Mouse (Mus musculus) olfactory bulb, adult 2 months (tissue): ENCODE data around the gene Utp15. TPM values are rescaled to one million over a fixed set of nuclear protein-coding genes. Genes with fewer than 3 reads are reported as not detected.

Source experiments
- H3K27ac ChIP-seq: fragments of 200-500 bp; 2 replicates; pipeline ENCODE4 v1.5.1; 2012; ENCODE audit warnings: low read depth, low read length; ENCODE audit not compliant: insufficient read depth
- H3K4me1 ChIP-seq: fragments of 200-500 bp; 2 replicates; pipeline ENCODE4 v1.6.1; 2012; ENCODE audit warnings: low read length; ENCODE audit not compliant: control insufficient read depth, insufficient read depth
- H3K4me3 ChIP-seq: fragments of 200-500 bp; 2 replicates; pipeline ENCODE4 v1.5.1; 2012; ENCODE audit warnings: mild to moderate bottlenecking, low read depth, low read length, moderate library complexity; ENCODE audit not compliant: insufficient read depth
- CTCF ChIP-seq: fragments of 200-500 bp; IDR thresholded peaks from 2 replicates; pipeline ENCODE4 v1.5.1; 2012; ENCODE audit warnings: low read depth, mild to moderate bottlenecking, low read length, moderate library complexity; ENCODE audit not compliant: insufficient read depth
- POLR2A ChIP-seq: fragments of 200-500 bp; IDR thresholded peaks from 2 replicates; pipeline ENCODE4 v1.6.1; 2012; ENCODE audit warnings: mild to moderate bottlenecking, low read depth, low read length, moderate library complexity; ENCODE audit not compliant: insufficient read depth
- WGBS: fragments of 180-500 bp; shearing (Covaris S2); methylation state at CpG from one replicate; pipeline ENCODE4 v1.1.7; 2018; 5-methylcytosine and 5-hydroxymethylcytosine counted together
- polyA plus RNA-seq: library from polyadenylated mRNA; stranded (reverse); fragments of >200 nt; gene quantifications from 2 replicates; pipeline ENCODE4 v1.2.4, GENCODE M21; 2012; ENCODE audit warnings: low replicate concordance; ENCODE audit not compliant: missing spikeins, insufficient read depth, insufficient read length

The Utp15 gene
- polyA plus RNA-seq, 1 experiment = not detected

GRCm38 (mm10) chr13:98264111-98264510 is 1.3 kb upstream of the Utp15 start:
- Histone ChIP-seq H3K4me3 (0 out of 2 replicates have a peak overlapping the region, but pooled peaks have one; percentile 3), H3K27ac (no peak overlapping the region), H3K4me1 (peaks cover 2% of the 10 kb centered on the region; the same call in 1 of the 2 replicates)
- TF ChIP-seq CTCF (no peak), POLR2A (no peak)
- 26% methylated on average over 5 of the region's 5 CpGs for WGBS

DNA sequence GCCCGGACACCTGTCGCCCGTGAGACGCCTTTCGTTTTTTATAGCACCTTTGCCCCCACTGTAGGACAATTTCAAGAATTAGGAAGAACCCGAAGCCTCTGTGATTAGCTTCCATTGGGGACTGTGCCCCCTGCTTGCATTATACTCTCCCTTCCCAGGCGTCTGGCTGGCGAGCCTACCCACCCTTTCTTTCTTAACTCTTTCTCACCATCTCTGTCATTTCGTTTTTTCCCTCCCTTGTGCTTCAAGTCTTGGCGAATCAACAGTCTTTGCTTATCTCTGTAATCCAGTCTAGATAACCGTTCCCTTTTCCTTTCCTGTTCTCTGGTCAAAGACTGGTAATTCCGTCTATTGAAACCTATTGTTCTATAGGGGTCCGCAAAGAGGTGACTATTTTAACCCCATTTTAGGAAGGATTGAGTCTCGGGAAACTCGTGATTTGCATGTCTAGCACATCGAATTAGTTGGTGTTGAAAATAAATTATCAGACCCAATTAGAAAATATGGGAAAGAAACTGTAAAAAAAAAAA is 682 bp upstream of the Utp15 start:
- peak overlapping the region; percentile 85 for H3K27ac ChIP-seq
- TF ChIP-seq POLR2A = no peak
- TF ChIP-seq CTCF = no peak
- peaks cover 2% of the 10 kb centered on the region; the same call in 1 of the 2 replicates for H3K4me1 ChIP-seq
- peak overlapping the region; percentile 99 for H3K4me3 ChIP-seq
- under 1% methylated on average over 16 of the region's 16 CpGs for WGBS

- no peak overlapping the region for H3K4me3 ChIP-seq
- 51% methylated on average over 9 of the region's 9 CpGs for WGBS
- TF ChIP-seq CTCF (no peak), POLR2A (no peak)
- H3K27ac ChIP-seq = no peak overlapping the region
- H3K4me1 ChIP-seq = peaks cover 3% of the 10 kb centered on the region; the same call in 1 of the 2 replicates
Measured at GRCm38 (mm10) chr13:98254921-98255320, 7.9 kb downstream of the Utp15 start.

GRCm38 (mm10) chr13:98249594-98249993 is 13.2 kb downstream of the Utp15 start:
- TF ChIP-seq POLR2A (no peak), CTCF (no peak)
- 88% methylated on average over 10 of the region's 10 CpGs for WGBS
- no peaks in the 10 kb centered on the region for H3K4me1 ChIP-seq
- H3K27ac ChIP-seq = no peak overlapping the region
- no peak overlapping the region for H3K4me3 ChIP-seq

DNA sequence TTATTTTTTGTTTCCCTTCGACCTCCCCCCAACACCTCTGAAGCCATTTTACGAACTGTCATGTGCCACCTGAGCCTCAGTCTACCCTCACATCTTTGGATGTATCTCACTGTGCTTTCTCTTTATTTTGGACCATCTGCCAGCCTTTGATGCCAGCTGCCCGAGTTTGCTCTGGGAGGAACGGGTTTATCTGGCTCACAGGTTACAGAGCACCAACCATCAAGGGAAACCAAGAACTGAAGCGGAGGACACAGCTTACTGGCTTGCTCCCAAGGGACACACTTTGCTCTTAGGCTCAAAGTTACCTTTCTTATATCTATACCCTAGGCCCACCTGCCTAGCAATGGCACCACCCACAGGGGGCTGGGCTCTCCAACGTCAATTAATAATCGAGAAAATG is 17.5 kb downstream of the Utp15 start:
- TF ChIP-seq CTCF (no peak), POLR2A (no peak)
- H3K4me3 ChIP-seq = no peak overlapping the region
- H3K27ac ChIP-seq = no peak overlapping the region
- H3K4me1 ChIP-seq = no peaks in the 10 kb centered on the region
- 72% methylated on average over 7 of the region's 7 CpGs for WGBS

- WGBS = 64% methylated on average over 4 of the region's 5 CpGs
- Histone ChIP-seq H3K4me1 (no peaks in the 10 kb centered on the region), H3K4me3 (no peak overlapping the region), H3K27ac (no peak overlapping the region)
- no peak for TF ChIP-seq POLR2A
- no peak for TF ChIP-seq CTCF
Measured at GRCm38 (mm10) chr13:98244571-98245350, 18.1 kb downstream of the Utp15 start.

DNA sequence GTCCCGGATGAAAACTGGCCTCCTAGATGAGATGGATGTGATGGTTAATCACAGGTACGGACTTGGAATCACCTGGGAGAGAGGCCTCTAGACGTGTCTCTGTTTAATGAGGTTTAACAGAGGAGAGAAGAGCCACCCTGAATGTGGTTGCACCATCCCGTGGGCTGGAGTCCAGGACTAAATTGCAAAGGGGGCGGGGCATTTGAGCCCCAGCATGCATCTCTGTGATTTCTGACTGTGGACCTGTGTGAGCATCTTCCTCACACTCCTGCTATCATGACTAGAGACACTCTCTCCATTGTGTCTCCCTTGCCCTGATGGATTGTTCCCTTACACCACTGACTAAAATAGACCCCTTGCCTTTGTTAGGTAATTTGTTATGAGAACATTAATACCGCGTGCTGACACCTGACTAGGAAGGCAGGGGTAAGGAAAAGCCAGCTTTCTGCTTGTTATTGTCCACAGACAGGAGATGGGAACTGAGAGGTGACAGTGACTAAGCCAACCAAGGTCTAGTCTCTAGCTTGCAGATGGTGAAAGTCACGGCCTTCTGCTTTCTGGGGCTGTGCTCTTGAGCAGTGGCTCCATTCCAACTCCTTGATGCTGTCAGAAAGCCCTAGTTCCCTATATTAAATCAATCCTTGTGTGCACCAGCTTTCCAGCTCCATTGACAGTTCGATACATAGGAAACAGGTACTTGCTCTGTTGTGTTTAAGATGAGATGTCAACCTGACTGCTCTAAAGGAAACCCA is 21.1 kb downstream of the Utp15 start:
- WGBS = 69% methylated on average over 9 of the region's 9 CpGs

DNA sequence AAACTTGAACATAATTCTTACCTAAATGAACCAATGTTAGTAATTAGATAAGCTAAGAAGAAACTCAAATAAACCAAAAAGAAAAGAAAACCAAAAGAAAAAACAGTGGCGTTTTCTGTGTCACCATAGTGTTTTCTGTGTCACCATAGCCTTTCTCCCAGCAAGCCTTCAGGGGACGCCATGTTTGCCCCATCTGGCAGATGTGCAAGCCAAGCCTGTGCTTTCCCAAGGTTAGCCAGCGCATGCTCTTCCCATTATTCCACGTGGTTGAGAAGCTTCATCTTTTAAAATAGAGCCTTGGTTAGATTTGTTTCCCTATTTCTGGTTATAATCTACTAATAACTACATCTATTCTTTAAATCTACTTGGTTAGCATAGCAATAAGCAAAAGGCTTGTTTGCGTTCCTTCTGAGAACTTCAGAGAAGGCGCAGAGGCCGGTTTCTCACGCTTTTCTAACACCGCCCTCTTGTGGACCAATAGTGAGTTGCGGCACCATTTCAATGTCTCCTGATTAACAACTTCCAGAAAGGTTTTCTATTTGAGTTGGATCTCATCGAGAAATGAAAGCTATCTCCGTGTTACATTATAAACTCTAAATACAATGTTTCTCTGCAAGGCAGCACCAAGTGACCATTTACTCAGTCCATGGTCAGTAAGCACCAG is 22.7 kb downstream of the Utp15 start:
- no peak overlapping the region for H3K27ac ChIP-seq
- no peak overlapping the region for H3K4me3 ChIP-seq
- 17% methylated on average over 12 of the region's 12 CpGs for whole genome bisulfite sequencing
- no peaks in the 10 kb centered on the region for H3K4me1 ChIP-seq
- TF ChIP-seq POLR2A (no peak), CTCF (peak; percentile 57; the same call in 1 of the 2 replicates)

More for the DNA sequence above, 21.1 kb downstream of the Utp15 start:
- Histone ChIP-seq H3K27ac (no peak overlapping the region), H3K4me1 (no peaks in the 10 kb centered on the region), H3K4me3 (no peak overlapping the region)
- TF ChIP-seq CTCF (no peak), POLR2A (no peak)
